Mouse (Mus musculus) limb, embryonic 13.5 days (tissue): Measurements from ENCODE around the gene Fes. TPM values are rescaled to one million over a fixed set of nuclear protein-coding genes. Genes with fewer than 3 reads are reported as not detected.

Experiments
- ATAC-seq: fragments of 200-750 bp; cut with Nextera tagmentation; 2 replicates; pipeline ENCODE4 v1.8.0; 2017; ENCODE audit warnings: low read depth, moderate number of reproducible peaks, moderate TSS enrichment; ENCODE audit not compliant: low FRiP score
- H3K27ac ChIP-seq: fragments of 300-500 bp; sonication (generic); 2 replicates; pipeline ENCODE4 v1.5.1; 2015; ENCODE audit warnings: inconsistent platforms, mild to moderate bottlenecking, moderate library complexity
- H3K27me3 ChIP-seq: fragments of 300-500 bp; sonication (generic); 2 replicates; pipeline ENCODE4 v1.6.1; 2015; ENCODE audit warnings: mild to moderate bottlenecking, inconsistent platforms
- H3K36me3 ChIP-seq: fragments of 300-500 bp; sonication (generic); 2 replicates; pipeline ENCODE4 v1.6.1; 2015; ENCODE audit warnings: inconsistent platforms, mild to moderate bottlenecking, moderate library complexity
- H3K4me1 ChIP-seq: fragments of 300-500 bp; sonication (generic); 2 replicates; pipeline ENCODE4 v1.6.1; 2015; ENCODE audit warnings: inconsistent platforms
- H3K4me2 ChIP-seq: fragments of 300-500 bp; sonication (generic); replicated peaks from 2 replicates; pipeline ENCODE4 v1.6.1; 2015; ENCODE audit warnings: inconsistent platforms, mild to moderate bottlenecking, moderate library complexity
- H3K4me3 ChIP-seq: fragments of 300-500 bp; sonication (generic); 2 replicates; pipeline ENCODE4 v1.5.1; 2015; ENCODE audit warnings: moderate library complexity, mild to moderate bottlenecking, inconsistent platforms
- H3K9ac ChIP-seq: fragments of 300-500 bp; sonication (generic); 2 replicates; pipeline ENCODE4 v1.6.1; 2015; ENCODE audit warnings: mild to moderate bottlenecking, inconsistent platforms
- H3K9me3 ChIP-seq: fragments of 300-500 bp; sonication (generic); 2 replicates; pipeline ENCODE4 v1.6.1; 2016; ENCODE audit warnings: inconsistent platforms
- WGBS: fragments of 180-500 bp; shearing (Covaris S2); methylation state at CpG from one replicate; pipeline ENCODE4 v1.1.7; 2015; 5-methylcytosine and 5-hydroxymethylcytosine counted together
- polyA plus RNA-seq: library from polyadenylated mRNA; unstranded; fragments of >200 nt; fragmentation: Nextera tagmentation; extraction: Ambion mirVana; gene quantifications from 2 replicates; pipeline ENCODE4 v1.2.1, GENCODE M21; 2015

The Fes gene
- polyA plus RNA-seq, 1 experiment from 2014 or later = 14.3 TPM

GRCm38 (mm10) chr7:80352920-80353319 lies 34.8 kb downstream of the Fes start:
- peaks cover 10% of the 10 kb centered on the region for H3K4me1 ChIP-seq
- no peak overlapping the region for H3K27ac ChIP-seq
- H3K4me2 ChIP-seq = no peak overlapping the region
- 91% methylated on average over 8 of the region's 8 CpGs for WGBS
- no peak for ATAC-seq
- H3K27me3 ChIP-seq = no peaks in the 10 kb centered on the region
- peaks cover 73% of the 10 kb centered on the region for H3K36me3 ChIP-seq
- no peaks in the 10 kb centered on the region for H3K9me3 ChIP-seq
- no peak overlapping the region for H3K4me3 ChIP-seq
- H3K9ac ChIP-seq = no peak overlapping the region

GRCm38 (mm10) chr7:80350808-80351207 lies 36.9 kb downstream of the Fes start:
- Histone ChIP-seq H3K4me3 (no peak overlapping the region), H3K9me3 (no peaks in the 10 kb centered on the region), H3K4me2 (no peak overlapping the region), H3K36me3 (peaks cover 53% of the 10 kb centered on the region), H3K9ac (no peak overlapping the region), H3K27me3 (no peaks in the 10 kb centered on the region), H3K4me1 (peaks cover 25% of the 10 kb centered on the region), H3K27ac (no peak overlapping the region)
- ATAC-seq = no peak
- WGBS = 79% methylated on average over 2 of the region's 2 CpGs

- Histone ChIP-seq H3K36me3 (peaks cover 36% of the 10 kb centered on the region), H3K9ac (no peak overlapping the region; the same call in 1 of the 2 replicates), H3K4me2 (no peak overlapping the region), H3K4me3 (no peak overlapping the region), H3K27ac (peak overlapping the region; percentile 61; the same call in 1 of the 2 replicates), H3K27me3 (no peaks in the 10 kb centered on the region), H3K4me1 (peaks cover 31% of the 10 kb centered on the region), H3K9me3 (no peaks in the 10 kb centered on the region)
- ATAC-seq = no peak
- 51% methylated on average over 13 of the region's 13 CpGs for WGBS
Observed at GRCm38 (mm10) chr7:80347670-80348586, 39.8 kb downstream of the Fes start.

- no peak for ATAC-seq
- Histone ChIP-seq H3K9ac (no peak overlapping the region), H3K4me3 (no peak overlapping the region), H3K4me1 (peaks cover 34% of the 10 kb centered on the region), H3K36me3 (peaks cover 26% of the 10 kb centered on the region), H3K9me3 (no peaks in the 10 kb centered on the region), H3K27me3 (no peaks in the 10 kb centered on the region), H3K4me2 (no peak overlapping the region), H3K27ac (0 out of 2 replicates have a peak overlapping the region, but pooled peaks have one; percentile 15)
- WGBS = 74% methylated on average over 5 of the region's 5 CpGs
Observed at GRCm38 (mm10) chr7:80346830-80347229, 40.9 kb downstream of the Fes start.

GRCm38 (mm10) chr7:80346173-80346572 lies 41.6 kb downstream of the Fes start:
- H3K4me3 ChIP-seq = no peak overlapping the region
- WGBS = 93% methylated on average over 9 of the region's 9 CpGs
- no peak overlapping the region for H3K27ac ChIP-seq
- H3K9ac ChIP-seq = no peak overlapping the region
- H3K4me2 ChIP-seq = no peak overlapping the region
- peaks cover 36% of the 10 kb centered on the region for H3K4me1 ChIP-seq
- no peak for ATAC-seq
- peaks cover 20% of the 10 kb centered on the region for H3K36me3 ChIP-seq
- no peaks in the 10 kb centered on the region for H3K9me3 ChIP-seq
- no peaks in the 10 kb centered on the region for H3K27me3 ChIP-seq

- peak overlapping the region; percentile 56 for H3K4me3 ChIP-seq
- H3K9me3 ChIP-seq = no peaks in the 10 kb centered on the region
- no peak for ATAC-seq
- peak overlapping the region; percentile 76 for H3K4me2 ChIP-seq
- H3K4me1 ChIP-seq = peaks cover 47% of the 10 kb centered on the region
- 27% methylated on average over 19 of the region's 19 CpGs for WGBS
- H3K36me3 ChIP-seq = peaks cover 7% of the 10 kb centered on the region
- no peaks in the 10 kb centered on the region for H3K27me3 ChIP-seq
- H3K27ac ChIP-seq = peak overlapping the region; percentile 56; the same call in 1 of the 2 replicates
- H3K9ac ChIP-seq = peak overlapping the region; percentile 79
Observed at GRCm38 (mm10) chr7:80343270-80344018, 44.3 kb downstream of the Fes start.

- Histone ChIP-seq H3K36me3 (peaks cover 8% of the 10 kb centered on the region), H3K4me1 (peaks cover 48% of the 10 kb centered on the region), H3K27me3 (no peaks in the 10 kb centered on the region), H3K9me3 (no peaks in the 10 kb centered on the region), H3K4me2 (peak within 1 kb of the TSS; percentile 76), H3K27ac (peak within 1 kb of the TSS; percentile 56; the same call in 1 of the 2 replicates), H3K9ac (peak within 1 kb of the TSS; percentile 79), H3K4me3 (peak within 1 kb of the TSS; percentile 56)
- peak; percentile 41; the same call in 1 of the 2 replicates for ATAC-seq
- under 1% methylated on average over 25 of the region's 25 CpGs for WGBS
Observed at GRCm38 (mm10) chr7:80342858-80343257, 44.9 kb downstream of the Fes start, which contains the start of gene Hddc3. Hddc3 (plus strand) TSS chr7:80343104.

GRCm38 (mm10) chr7:80341793-80342192 lies 46.0 kb downstream of the Fes start:
- Histone ChIP-seq H3K4me3 (no peak overlapping the region), H3K4me1 (peaks cover 39% of the 10 kb centered on the region), H3K36me3 (peaks cover 19% of the 10 kb centered on the region), H3K27me3 (no peaks in the 10 kb centered on the region), H3K4me2 (no peak overlapping the region), H3K27ac (no peak overlapping the region), H3K9me3 (no peaks in the 10 kb centered on the region), H3K9ac (no peak overlapping the region)
- no peak for ATAC-seq
- 82% methylated on average over 7 of the region's 7 CpGs for WGBS

- Histone ChIP-seq H3K4me2 (peak within 1 kb of the TSS; percentile 95), H3K9me3 (no peaks in the 10 kb centered on the region), H3K9ac (peak within 1 kb of the TSS; percentile 84), H3K27ac (peak within 1 kb of the TSS; percentile 69), H3K27me3 (no peaks in the 10 kb centered on the region), H3K4me3 (peak within 1 kb of the TSS; percentile 65), H3K4me1 (peaks cover 36% of the 10 kb centered on the region), H3K36me3 (peaks cover 27% of the 10 kb centered on the region)
- ATAC-seq = peak; percentile 44; the same call in 1 of the 2 replicates
- WGBS = 2% methylated on average over 11 of the region's 11 CpGs
Observed at GRCm38 (mm10) chr7:80340793-80341192, 47.0 kb downstream of the Fes start, which contains the start of gene Unc45a. Unc45a (minus strand) TSS chr7:80341005.

GRCm38 (mm10) chr7:80339793-80340628 lies 47.7 kb downstream of the Fes start:
- Histone ChIP-seq H3K4me3 (peak overlapping the region; percentile 65), H3K4me1 (peaks cover 36% of the 10 kb centered on the region), H3K9me3 (no peaks in the 10 kb centered on the region), H3K4me2 (peak overlapping the region; percentile 95), H3K36me3 (peaks cover 30% of the 10 kb centered on the region), H3K9ac (peak overlapping the region; percentile 84), H3K27me3 (no peaks in the 10 kb centered on the region), H3K27ac (peak overlapping the region; percentile 69)
- peak; percentile 97 for ATAC-seq
- WGBS = under 1% methylated on average over 45 of the region's 45 CpGs

- Histone ChIP-seq H3K9me3 (no peaks in the 10 kb centered on the region), H3K4me3 (peak overlapping the region; percentile 65), H3K27me3 (no peaks in the 10 kb centered on the region), H3K27ac (no peak overlapping the region; the same call in 1 of the 2 replicates), H3K4me2 (peak overlapping the region; percentile 95), H3K9ac (peak overlapping the region; percentile 84), H3K4me1 (peaks cover 36% of the 10 kb centered on the region), H3K36me3 (peaks cover 36% of the 10 kb centered on the region)
- ATAC-seq = no peak
- 9% methylated on average over 17 of the region's 17 CpGs for WGBS
Observed at GRCm38 (mm10) chr7:80339371-80339770, 48.4 kb downstream of the Fes start.
